Mouse (Mus musculus) heart, postnatal 0 days (tissue): ENCODE measurements around the gene Adcy2.

ENCODE experiments used
- CTCF ChIP-seq: IDR thresholded peaks from 2 replicates; pipeline ENCODE4 v1.5.1; 2016; ENCODE audit warnings: antibody characterized with exemption, control low read depth, low read depth
- EP300 ChIP-seq: IDR thresholded peaks from 2 replicates; pipeline ENCODE4 v1.6.1; 2016; ENCODE audit warnings: antibody characterized with exemption, low read depth

DNA sequence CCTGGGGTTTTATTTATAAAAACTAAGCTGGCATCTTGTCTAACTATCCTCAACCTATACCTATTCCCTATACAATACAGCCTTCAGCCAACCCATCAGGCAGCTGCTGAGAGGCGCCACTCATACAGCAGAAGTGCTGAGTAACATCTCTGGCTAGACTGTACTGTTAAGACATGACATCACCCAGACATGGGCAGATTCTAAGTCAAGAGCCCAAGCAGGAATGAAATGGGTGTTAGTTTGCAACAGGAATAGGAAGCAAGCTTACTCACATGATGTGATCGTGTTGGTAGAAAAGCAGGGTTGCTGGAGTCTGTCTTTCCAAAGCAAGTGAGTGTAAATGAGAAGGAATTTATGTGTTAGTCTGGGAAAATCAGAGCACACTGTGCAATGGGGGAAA, 18.3 kb downstream of the Adcy2 start:
- TF ChIP-seq CTCF = no peak
- TF ChIP-seq EP300 = no peak
